Comparison of ENCODE assay signal across 8 mouse cellular contexts in genomic region chr12:105453670-105454257, GRCm38 (mm10). TPM values are rescaled to one million over a fixed set of nuclear protein-coding genes. Genes with fewer than 3 reads are reported as not detected.
A peak's percentile ranks its signal among the peaks of the same experiment; 100 is the strongest.
DNase-seq lines count a peak whose midpoint lies in the region; ATAC-seq and TF ChIP-seq lines count a peak whose summit lies in the region.

D430019H16Rik (plus strand) TSS chr12:105453856.

- no peaks in the 10 kb centered on the region for H3K9me3 ChIP-seq in hindbrain, embryonic 12.5 days (replicated peaks)
- no peaks in the 10 kb centered on the region for H3K9me3 ChIP-seq in lung, embryonic 15.5 days

- DNase-seq in R1 (ENCODE audit: low read depth, low spot score), result peak; percentile 77
- peak; percentile 48 to 69 for DNase-seq in cerebellum, postnatal 25 days
- DNase-seq in gastrocnemius, adult 2 months, result peak; percentile 77
- peak; percentile 71 to 74 for DNase-seq in layer of hippocampus, postnatal 14 days (ENCODE audit: low spot score in 2 of 2)
- DNase-seq in retina, postnatal 1 day, result peak; percentile 90

- H3K9ac ChIP-seq in hindbrain, embryonic 12.5 days, result peak within 1 kb of the TSS; percentile 86
- peak within 1 kb of the TSS; percentile 60 for H3K9ac ChIP-seq in lung, embryonic 15.5 days

- intact Hi-C loops in gastrocnemius, adult 2 months (cut with DNase I), result no loop called here

- H3K36me3 ChIP-seq in hindbrain, embryonic 12.5 days, result no peaks in the 10 kb centered on the region
- no peaks in the 10 kb centered on the region for H3K36me3 ChIP-seq in lung, embryonic 15.5 days

- under 1% methylated on average over 38 of the region's 38 CpGs for WGBS in hindbrain, embryonic 12.5 days
- WGBS in lung, embryonic 15.5 days, result under 1% methylated on average over 38 of the region's 38 CpGs

- H3K27me3 ChIP-seq in hindbrain, embryonic 12.5 days, result no peaks in the 10 kb centered on the region
- no peaks in the 10 kb centered on the region for H3K27me3 ChIP-seq in lung, embryonic 15.5 days

- peak; percentile 91 for ATAC-seq in hindbrain, embryonic 12.5 days (ENCODE audit: low FRiP score)
- peak; percentile 95 for ATAC-seq in lung, embryonic 15.5 days (ENCODE audit: borderline replicate concordance, extremely low read depth, low FRiP score, low TSS enrichment)
- ATAC-seq in inflammation-experienced regulatory T-cells, adult 6 months, result no peak

- H3K4me2 ChIP-seq in hindbrain, embryonic 12.5 days (replicated peaks), result peak within 1 kb of the TSS; percentile 56
- H3K4me2 ChIP-seq in lung, embryonic 15.5 days, result peak within 1 kb of the TSS; percentile 96

- H3K4me1 ChIP-seq in hindbrain, embryonic 12.5 days, result peaks cover 33% of the 10 kb centered on the region
- peaks cover 25% of the 10 kb centered on the region for H3K4me1 ChIP-seq in lung, embryonic 15.5 days

- peak within 1 kb of the TSS; percentile 68 for H3K4me3 ChIP-seq in gastrocnemius, adult 2 months
- peak within 1 kb of the TSS; percentile 80 for H3K4me3 ChIP-seq in hindbrain, embryonic 12.5 days
- H3K4me3 ChIP-seq in lung, embryonic 15.5 days, result peak within 1 kb of the TSS; percentile 64

- no peak within 1 kb of the TSS for H3K27ac ChIP-seq in gastrocnemius, adult 2 months
- H3K27ac ChIP-seq in hindbrain, embryonic 12.5 days, result peak within 1 kb of the TSS; percentile 76
- H3K27ac ChIP-seq in lung, embryonic 15.5 days, result peak within 1 kb of the TSS; percentile 57

- TF ChIP-seq CTCF in gastrocnemius, adult 2 months (IDR thresholded peaks at IDR 0.05), result no peak

RNA-seq across cellular contexts. Expression of gene D430019H16Rik, which starts in this region (rescaled TPM):
- under 1 TPM; 0.22 to 0.26 TPM for total RNA-seq in gastrocnemius, adult 2 months (2021)
- 7.0 and 8.1 TPM in 2 replicates for polyA plus RNA-seq in hindbrain, embryonic 12.5 days (2016; fragmentation: Nextera tagmentation; extraction: Ambion mirVana)
- total RNA-seq in layer of hippocampus, postnatal 14 days (2021), result 100 to 1,000 TPM; 146 to 148 TPM
- polyA plus RNA-seq in lung, embryonic 15.5 days (2015; fragmentation: Nextera tagmentation; extraction: Ambion mirVana), result 1.1 and 1.3 TPM in 2 replicates
- polyA plus RNA-seq in inflammation-experienced regulatory T-cells, adult 6 months (2017; shearing (Covaris generic)), result under 1 TPM; 0.47 to 0.67 (median 0.64) TPM

Comparison
In these comparisons a context has a peak if more than half of its experiments do, and no peak if none do; other contexts are left out.
1. RNA of gene D430019H16Rik (total RNA-seq): 146 to 148 TPM in layer of hippocampus, postnatal 14 days; 0.22 to 0.26 TPM in gastrocnemius, adult 2 months; every median in the first group is over 100 times any median in the second.
2. Peak in DNase-seq and H3K4me3 ChIP-seq in gastrocnemius, adult 2 months; RNA of the gene not detected or under 1 TPM.
3. Peak in every context shown above with its lines, with median percentiles within 50 percentile points of each other: DNase-seq and H3K4me3 ChIP-seq.